Mouse (Mus musculus): ENCODE data around the gene Ephx1.
A peak's percentile ranks its signal among the peaks of the same experiment; 100 is the strongest.
"Not testable (repeated sequence)": the region's sequence is repeated elsewhere in the genome, so short reads cannot be mapped to it uniquely, and the experiment has no call there.

Ephx1 gene

GRCm38 (mm10) chr1:181020756-181021487 lies at the start of gene Ephx1:
Ephx1 (minus strand) TSS chr1:181020904.
- no peak for DNase-seq

GRCm38 (mm10) chr1:181069671-181070070 lies 49.0 kb upstream of the Ephx1 start:
- no peak for DNase-seq

- DNase-seq, result no peak
Measured at GRCm38 (mm10) chr1:181068344-181068743, 47.6 kb upstream of the Ephx1 start.

GRCm38 (mm10) chr1:181064648-181065047 lies 43.9 kb upstream of the Ephx1 start:
- peak; percentile 17 for DNase-seq

- peak; percentile 55 for DNase-seq
Measured at GRCm38 (mm10) chr1:181063991-181064390, 43.3 kb upstream of the Ephx1 start.

- no peak for DNase-seq
Measured at GRCm38 (mm10) chr1:181061784-181062485, 41.2 kb upstream of the Ephx1 start.

- DNase-seq, result no peak
Measured at GRCm38 (mm10) chr1:181052898-181053297, 32.2 kb upstream of the Ephx1 start.

GRCm38 (mm10) chr1:181050937-181051336 lies 30.2 kb upstream of the Ephx1 start, which contains the start of gene 9130409I23Rik:
9130409I23Rik (plus strand) TSS chr1:181051237.
- no peak for DNase-seq

- no peak for DNase-seq
Measured at GRCm38 (mm10) chr1:181049328-181049842, 28.7 kb upstream of the Ephx1 start.

- no peak for DNase-seq
Measured at GRCm38 (mm10) chr1:181047520-181047919, 26.8 kb upstream of the Ephx1 start.

- DNase-seq, result peak; percentile 55
Measured at GRCm38 (mm10) chr1:181039652-181040051, 18.9 kb upstream of the Ephx1 start.

GRCm38 (mm10) chr1:181037623-181038022 lies 16.9 kb upstream of the Ephx1 start:
- no peak for DNase-seq

- not testable (repeated sequence) for DNase-seq
Measured at GRCm38 (mm10) chr1:181035015-181035778, 14.5 kb upstream of the Ephx1 start.

GRCm38 (mm10) chr1:181022265-181022664 lies 1.6 kb upstream of the Ephx1 start:
- peak; percentile 85 for DNase-seq

- DNase-seq, result no peak
Measured at GRCm38 (mm10) chr1:181021488-181021865, 773 bp upstream of the Ephx1 start.

- DNase-seq, result no peak
Measured at GRCm38 (mm10) chr1:181017890-181018420, 2.7 kb downstream of the Ephx1 start.

- peak; percentile 91 for DNase-seq
Measured at GRCm38 (mm10) chr1:181017212-181017711, 3.4 kb downstream of the Ephx1 start.

GRCm38 (mm10) chr1:181016532-181017131 lies 4.1 kb downstream of the Ephx1 start:
- peak; percentile 86 for DNase-seq

GRCm38 (mm10) chr1:181016045-181016444 lies 4.7 kb downstream of the Ephx1 start:
- DNase-seq, result no peak

- peak; percentile 68 for DNase-seq
Measured at GRCm38 (mm10) chr1:181015558-181015957, 5.1 kb downstream of the Ephx1 start.

GRCm38 (mm10) chr1:181014731-181015500 lies 5.8 kb downstream of the Ephx1 start:
- peak; percentile 57 for DNase-seq

Data from cerebellum, adult 9-10 months (tissue).